Mouse (Mus musculus) stomach, embryonic 14.5 days (tissue): Measurements from ENCODE around the gene Odam. TPM values are rescaled to one million over a fixed set of nuclear protein-coding genes. Genes with fewer than 3 reads are reported as not detected.

Source experiments
- ATAC-seq: fragments of 200-750 bp; cut with Nextera tagmentation; 2 replicates; pipeline ENCODE4 v1.8.0; 2017; ENCODE audit warnings: low read depth, moderate TSS enrichment; ENCODE audit not compliant: insufficient number of reproducible peaks, insufficient read depth, low FRiP score
- H3K27ac ChIP-seq: fragments of 300-500 bp; sonication (generic); 2 replicates; pipeline ENCODE4 v1.5.1; 2014; ENCODE audit warnings: mild to moderate bottlenecking, low read length, moderate library complexity, mixed read lengths
- H3K27me3 ChIP-seq: fragments of 300-500 bp; sonication (generic); 2 replicates; pipeline ENCODE4 v1.6.1; 2014; ENCODE audit warnings: low read length, control low read depth, mixed read lengths; ENCODE audit not compliant: control insufficient read depth, insufficient read depth
- H3K36me3 ChIP-seq: fragments of 300-500 bp; sonication (generic); 2 replicates; pipeline ENCODE4 v1.6.1; 2014; ENCODE audit warnings: mild to moderate bottlenecking, control low read depth, low read length, moderate library complexity, mixed read lengths; ENCODE audit not compliant: control insufficient read depth, insufficient read depth
- H3K4me1 ChIP-seq: fragments of 300-500 bp; sonication (generic); 2 replicates; pipeline ENCODE4 v1.6.1; 2014; ENCODE audit warnings: low read length, control low read depth, mixed read lengths; ENCODE audit not compliant: control insufficient read depth, insufficient read depth
- H3K4me2 ChIP-seq: fragments of 300-500 bp; sonication (generic); replicated peaks from 2 replicates; pipeline ENCODE4 v1.6.1; 2014; ENCODE audit warnings: low read depth, low read length, control low read depth
- H3K4me3 ChIP-seq: fragments of 300-500 bp; sonication (generic); 2 replicates; pipeline ENCODE4 v1.5.1; 2014; ENCODE audit warnings: low read depth, low read length, control low read depth
- H3K9ac ChIP-seq: fragments of 300-500 bp; sonication (generic); replicated peaks from 2 replicates; pipeline ENCODE4 v1.6.1; 2014; ENCODE audit warnings: low read depth, mild to moderate bottlenecking, control low read depth, low read length, moderate library complexity, mixed read lengths
- H3K9me3 ChIP-seq: fragments of 300-500 bp; sonication (generic); 2 replicates; pipeline ENCODE4 v1.6.1; 2016; ENCODE audit warnings: low read depth, low read length, control low read depth; ENCODE audit not compliant: control insufficient read depth
- WGBS: fragments of 180-500 bp; shearing (Covaris S2); extraction: QIAGEN DNeasy Blood & Tissue Kit; methylation state at CpG from one replicate; pipeline ENCODE4 v1.1.7; 2014; 5-methylcytosine and 5-hydroxymethylcytosine counted together
- polyA plus RNA-seq: library from polyadenylated mRNA; unstranded; fragments of >200 nt; fragmentation: Nextera tagmentation; extraction: Ambion mirVana; gene quantifications from 2 replicates; pipeline ENCODE4 v1.2.1, GENCODE M21; 2014

Gene Odam
- polyA plus RNA-seq, result not detected in 2 replicates

DNA sequence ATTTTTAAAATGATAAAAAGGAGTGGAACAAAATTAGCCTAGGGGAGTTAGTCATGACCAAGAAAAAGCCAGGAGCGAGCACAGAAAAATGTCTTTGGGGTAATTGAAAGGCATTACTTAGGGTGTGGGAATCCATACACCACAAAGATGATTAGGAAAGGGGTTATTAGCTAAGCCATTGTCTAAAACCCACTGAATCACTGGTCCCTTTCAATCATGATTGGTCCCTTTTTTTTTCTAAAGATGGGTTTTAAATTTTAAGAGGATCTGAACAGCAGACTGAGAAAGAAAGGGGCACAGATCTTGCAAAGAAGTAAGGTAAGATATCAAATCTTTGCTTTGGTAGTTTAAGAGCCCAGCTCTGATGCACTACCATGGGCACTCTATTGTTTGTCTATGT, at the start of gene Odam:
Gene Odam, plus strand, starts transcription at position 301 of the 400 bp plus-strand sequence.
- Histone ChIP-seq H3K4me3 (no peak within 1 kb of the TSS), H3K9me3 (no peaks in the 10 kb centered on the region), H3K36me3 (no peaks in the 10 kb centered on the region), H3K9ac (no peak within 1 kb of the TSS), H3K27me3 (no peaks in the 10 kb centered on the region), H3K27ac (no peak within 1 kb of the TSS), H3K4me2 (no peak within 1 kb of the TSS), H3K4me1 (no peaks in the 10 kb centered on the region)
- no peak for ATAC-seq
- WGBS, result 88% methylated on average over 1 of the region's 1 CpGs

DNA sequence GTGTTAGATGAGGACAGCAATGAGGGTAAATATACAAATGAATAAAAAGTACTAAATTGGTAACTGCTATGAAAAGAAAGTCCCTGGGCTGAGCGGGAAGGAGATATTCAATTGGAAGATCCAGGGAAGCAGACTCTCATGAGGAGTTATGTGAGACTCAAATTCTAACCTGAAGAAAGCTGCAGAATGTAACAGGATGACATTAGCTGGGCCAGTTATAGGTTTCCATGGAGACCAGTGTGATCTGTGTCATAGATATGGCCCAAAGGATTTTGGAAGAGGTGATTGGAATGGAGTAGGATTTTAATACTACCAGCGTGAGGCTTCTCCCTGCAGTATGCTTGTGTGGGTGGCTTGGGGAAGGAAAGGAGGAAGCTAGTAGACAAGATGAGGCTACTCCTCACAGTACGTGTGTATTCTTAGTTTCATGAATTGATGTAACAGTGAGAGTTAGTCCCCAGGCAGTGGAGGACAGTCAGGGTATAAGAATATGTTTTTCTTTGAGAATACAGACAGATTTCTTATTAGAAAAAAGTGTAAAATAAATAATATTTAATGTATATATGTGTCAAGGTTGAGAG, 29.6 kb upstream of the Odam start:
- Histone ChIP-seq H3K27ac (no peak overlapping the region), H3K9me3 (no peaks in the 10 kb centered on the region), H3K4me1 (no peaks in the 10 kb centered on the region), H3K27me3 (no peaks in the 10 kb centered on the region), H3K4me3 (no peak overlapping the region), H3K4me2 (no peak overlapping the region), H3K9ac (no peak overlapping the region), H3K36me3 (no peaks in the 10 kb centered on the region)
- 84% methylated on average over 3 of the region's 3 CpGs for WGBS
- no peak for ATAC-seq

- WGBS, result 75% methylated on average over 2 of the region's 2 CpGs
- H3K27me3 ChIP-seq, result no peaks in the 10 kb centered on the region
Measured at GRCm38 (mm10) chr5:87870084-87870483, 14.7 kb upstream of the Odam start.

DNA sequence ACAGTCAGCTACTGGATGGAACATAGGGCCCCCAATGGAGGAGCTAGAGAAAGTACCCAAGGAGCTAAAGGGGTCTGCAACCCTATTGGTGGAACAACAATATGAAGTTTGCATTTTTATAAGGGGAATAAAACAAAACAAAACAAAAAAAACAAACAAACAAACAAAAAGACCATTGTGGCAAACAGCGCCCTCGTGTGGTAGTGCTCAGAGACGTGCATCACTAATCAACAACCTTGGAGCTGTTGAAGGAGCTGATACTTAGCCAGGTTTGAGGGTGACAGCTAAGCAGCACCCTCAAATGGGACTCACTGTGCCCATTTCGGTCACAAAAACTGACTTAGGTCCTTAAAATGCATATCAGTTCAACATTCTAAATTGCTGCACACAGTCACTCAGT, 13.4 kb upstream of the Odam start:
- 33% methylated on average over 4 of the region's 4 CpGs for WGBS
- no peaks in the 10 kb centered on the region for H3K27me3 ChIP-seq
- H3K9me3 ChIP-seq, result no peaks in the 10 kb centered on the region

More at GRCm38 (mm10) chr5:87870084-87870483, 14.7 kb upstream of the Odam start:
- H3K4me2 ChIP-seq, result no peak overlapping the region
- H3K36me3 ChIP-seq, result no peaks in the 10 kb centered on the region
- no peaks in the 10 kb centered on the region for H3K9me3 ChIP-seq
- no peaks in the 10 kb centered on the region for H3K4me1 ChIP-seq
- H3K27ac ChIP-seq, result no peak overlapping the region
- no peak overlapping the region for H3K9ac ChIP-seq
- ATAC-seq, result no peak
- no peak overlapping the region for H3K4me3 ChIP-seq

DNA sequence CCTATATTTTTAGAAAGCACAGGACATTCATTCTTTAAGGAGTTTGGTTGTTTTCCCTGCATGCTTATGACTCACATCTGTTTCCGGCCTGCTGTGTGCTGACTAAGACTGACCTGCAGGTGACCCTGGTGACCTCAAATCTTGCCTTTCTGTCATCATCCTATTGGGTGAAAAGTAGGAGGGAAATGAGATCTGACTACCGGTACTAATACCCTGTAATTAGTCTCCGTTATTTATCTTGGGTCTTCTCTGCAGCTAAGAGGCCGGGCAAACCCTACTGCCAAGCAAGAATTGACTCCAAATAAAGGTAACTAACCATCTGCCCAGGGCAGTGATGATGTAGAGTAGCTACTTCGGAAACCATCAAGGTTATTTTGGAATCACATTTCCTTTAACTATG, 40.5 kb downstream of the Odam start, which contains the start of gene Csn3:
Gene Csn3, plus strand, starts transcription at position 208 of the 400 bp plus-strand sequence.
- H3K27me3 ChIP-seq, result no peaks in the 10 kb centered on the region
- no peak within 1 kb of the TSS for H3K4me3 ChIP-seq
- no peaks in the 10 kb centered on the region for H3K4me1 ChIP-seq
- H3K27ac ChIP-seq, result no peak within 1 kb of the TSS
- H3K36me3 ChIP-seq, result no peaks in the 10 kb centered on the region
- no peak for ATAC-seq
- H3K4me2 ChIP-seq, result no peak within 1 kb of the TSS
- H3K9me3 ChIP-seq, result no peaks in the 10 kb centered on the region
- WGBS, result 35% methylated on average over 5 of the region's 5 CpGs
- no peak within 1 kb of the TSS for H3K9ac ChIP-seq

More for the DNA sequence above, 13.4 kb upstream of the Odam start:
- H3K4me3 ChIP-seq, result no peak overlapping the region
- no peak overlapping the region for H3K4me2 ChIP-seq
- ATAC-seq, result no peak
- no peaks in the 10 kb centered on the region for H3K36me3 ChIP-seq
- H3K4me1 ChIP-seq, result no peaks in the 10 kb centered on the region
- H3K27ac ChIP-seq, result no peak overlapping the region
- H3K9ac ChIP-seq, result no peak overlapping the region

DNA sequence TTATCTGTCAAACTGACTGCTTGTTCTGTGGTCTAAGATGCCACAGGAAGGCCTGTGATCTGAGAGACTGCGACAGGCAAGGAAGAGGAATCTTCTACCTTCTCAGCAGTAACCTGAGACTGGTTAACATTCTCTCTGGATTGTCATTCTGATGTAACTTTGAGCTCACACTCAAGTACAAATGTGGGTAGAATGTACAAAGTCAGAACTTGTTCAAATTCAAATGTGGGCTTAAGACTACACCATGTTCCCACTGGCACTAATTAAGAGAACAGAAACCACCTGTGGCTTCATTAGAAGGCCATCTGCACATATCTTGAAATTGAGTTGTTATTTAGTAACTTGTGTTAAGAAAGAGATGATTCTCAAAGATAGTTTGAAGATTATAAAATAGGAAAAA, 46.8 kb downstream of the Odam start:
- Histone ChIP-seq H3K36me3 (no peaks in the 10 kb centered on the region), H3K9ac (no peak overlapping the region), H3K4me2 (no peak overlapping the region), H3K9me3 (no peaks in the 10 kb centered on the region), H3K4me3 (no peak overlapping the region), H3K27ac (no peak overlapping the region), H3K4me1 (no peaks in the 10 kb centered on the region), H3K27me3 (no peaks in the 10 kb centered on the region)
- WGBS, result 46% methylated on average over 1 of the region's 1 CpGs
- no peak for ATAC-seq

DNA sequence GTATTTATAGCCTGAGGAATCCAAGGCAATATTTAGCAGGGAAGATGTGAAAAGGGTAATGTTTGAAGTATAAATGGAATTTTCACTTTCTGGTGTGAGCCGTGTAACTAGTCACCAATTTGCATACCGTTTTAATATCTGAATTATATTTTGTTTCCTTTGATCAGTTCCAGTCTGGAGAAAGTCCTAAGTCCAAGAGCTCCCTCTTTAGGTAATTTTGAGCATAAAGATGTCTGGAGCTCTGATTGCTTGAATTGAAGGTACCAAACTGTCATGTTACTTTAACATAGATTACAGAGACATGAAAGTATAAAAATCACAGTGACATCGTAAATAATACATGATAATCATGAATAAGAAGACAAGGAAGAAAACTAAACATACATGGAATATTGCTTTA, 55.9 kb downstream of the Odam start:
- 44% methylated on average over 3 of the region's 3 CpGs for WGBS
- Histone ChIP-seq H3K9me3 (no peaks in the 10 kb centered on the region), H3K27me3 (no peaks in the 10 kb centered on the region), H3K4me2 (no peak overlapping the region), H3K36me3 (no peaks in the 10 kb centered on the region), H3K9ac (no peak overlapping the region), H3K27ac (no peak overlapping the region), H3K4me3 (no peak overlapping the region), H3K4me1 (no peaks in the 10 kb centered on the region)
- ATAC-seq, result no peak

- H3K9me3 ChIP-seq, result no peaks in the 10 kb centered on the region
- no peak overlapping the region for H3K4me2 ChIP-seq
- no peaks in the 10 kb centered on the region for H3K27me3 ChIP-seq
- no peak for ATAC-seq
- H3K4me3 ChIP-seq, result no peak overlapping the region
- H3K4me1 ChIP-seq, result no peaks in the 10 kb centered on the region
- no peak overlapping the region for H3K9ac ChIP-seq
- no peak overlapping the region for H3K27ac ChIP-seq
- no peaks in the 10 kb centered on the region for H3K36me3 ChIP-seq
Measured at GRCm38 (mm10) chr5:87942515-87942914, 57.7 kb downstream of the Odam start.
